Mouse (Mus musculus) granulocyte monocyte progenitor cell, adult 5-6 weeks (primary cell): ENCODE data around the gene Lmx1a. TPM values are rescaled to one million over a fixed set of nuclear protein-coding genes. Genes with fewer than 3 reads are reported as not detected.
A peak's percentile ranks its signal among the peaks of the same experiment; 100 is the strongest.

Experiments
- ATAC-seq: replicated peaks from 2 replicates; pipeline ENCODE4 v1.8.0; 2016; ENCODE audit warnings: mild to moderate bottlenecking, moderate TSS enrichment, inconsistent platforms; ENCODE audit not compliant: poor library complexity, severe bottlenecking
- total RNA-seq, 2 experiments: library from RNA; stranded (forward) in 1 of 2; stranded (reverse) in 1 of 2; fragments of 200-712, 200-1000 nt in 1 of 2; fragments of >200 nt in 1 of 2; fragmentation: Nextera tagmentation in 1 of 2; gene quantifications; 2 replicates each; pipeline ENCODE4 v1.2.3; 2014 to 2017

Lmx1a gene
- total RNA-seq (2014; fragmentation: Nextera tagmentation) (not detected in 2 replicates), total RNA-seq (2017) (not detected in 2 replicates)

GRCm38 (mm10) chr1:167689232-167689261 lies at the start of gene Lmx1a:
Gene Lmx1a (plus strand): TSS chr1:167689237.
- no peak for ATAC-seq

DNA sequence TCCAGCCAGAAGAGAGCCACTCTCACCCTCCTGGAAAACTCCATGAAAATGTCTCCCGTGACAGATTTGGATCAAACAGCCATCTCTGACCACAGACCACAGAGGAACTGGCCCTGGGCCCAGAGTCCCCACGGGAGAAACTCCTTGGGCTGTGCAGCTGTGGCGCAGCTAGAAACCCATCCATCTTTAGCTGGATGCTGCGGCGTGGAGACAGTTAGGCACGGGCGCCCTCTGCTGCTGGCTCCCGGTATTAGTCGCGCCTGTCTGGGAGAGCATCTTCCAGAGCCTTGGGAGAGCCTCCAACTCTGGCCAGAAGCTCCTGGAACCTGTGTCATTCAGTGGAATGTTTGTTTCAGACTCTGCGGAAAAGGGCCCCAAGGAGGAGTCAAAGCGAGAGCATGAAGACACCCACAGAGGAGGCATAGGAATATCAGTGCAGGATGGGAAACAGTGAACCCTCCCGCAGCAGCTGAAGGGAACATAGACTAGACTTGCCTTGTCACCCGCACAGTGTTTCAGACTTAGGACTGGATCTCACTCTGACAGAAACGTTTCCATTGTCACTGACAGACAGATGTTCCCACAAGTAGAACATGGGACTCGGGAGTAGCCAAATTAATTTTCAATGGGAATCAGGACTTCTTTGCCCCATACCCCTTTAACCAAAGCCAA lies 44.0 kb upstream of the Lmx1a start:
- peak; percentile 95 for ATAC-seq

DNA sequence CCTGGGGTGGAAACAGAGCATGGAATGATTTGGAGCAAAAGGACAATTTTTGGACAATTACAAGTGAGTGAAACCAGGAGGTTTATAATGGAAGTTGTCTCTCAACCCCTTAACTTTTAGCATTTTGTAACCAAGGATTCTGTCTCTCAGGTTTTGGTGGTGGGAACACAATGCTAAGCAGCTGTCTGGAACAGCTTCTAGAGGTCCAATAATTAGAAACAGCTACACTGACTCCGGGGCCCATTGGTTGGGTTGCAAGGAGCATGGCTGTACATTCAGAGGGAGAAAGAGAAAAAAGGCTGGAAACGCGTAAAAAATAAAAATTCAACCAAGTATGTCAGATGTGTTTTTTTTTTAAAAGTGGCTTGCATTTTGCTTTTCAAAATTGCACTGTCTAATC lies 40.4 kb upstream of the Lmx1a start:
- no peak for ATAC-seq

- ATAC-seq: no peak
Measured at GRCm38 (mm10) chr1:167649122-167649633, 39.9 kb upstream of the Lmx1a start.

- ATAC-seq: no peak
Measured at GRCm38 (mm10) chr1:167652336-167652735, 36.7 kb upstream of the Lmx1a start.

DNA sequence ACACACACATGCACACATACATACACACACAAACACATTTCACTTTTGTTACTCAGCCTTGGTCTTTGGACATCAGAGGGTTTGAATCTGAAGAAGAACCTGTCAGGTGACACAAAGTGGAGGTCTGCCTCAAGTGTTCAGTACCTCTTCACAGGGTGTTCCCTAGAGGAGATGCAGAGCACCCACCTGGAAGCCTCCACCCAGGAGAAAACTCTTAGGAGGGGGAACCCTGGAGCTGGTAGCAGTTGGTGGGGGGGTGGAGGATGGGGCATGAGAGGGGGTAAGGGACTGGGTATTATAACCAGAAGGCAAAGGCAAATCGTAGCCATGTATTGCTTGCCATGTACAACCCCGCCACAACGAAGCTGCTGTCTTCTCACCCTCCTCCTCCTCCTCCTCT lies 30.0 kb upstream of the Lmx1a start:
- ATAC-seq: no peak

- ATAC-seq: no peak
Measured at GRCm38 (mm10) chr1:167660521-167661101, 28.4 kb upstream of the Lmx1a start.

- ATAC-seq: no peak
Measured at GRCm38 (mm10) chr1:167661123-167661522, 27.9 kb upstream of the Lmx1a start.

GRCm38 (mm10) chr1:167663136-167663535 lies 25.9 kb upstream of the Lmx1a start:
- no peak for ATAC-seq

- ATAC-seq: peak; percentile 72
Measured at GRCm38 (mm10) chr1:167669796-167670195, 19.2 kb upstream of the Lmx1a start.

DNA sequence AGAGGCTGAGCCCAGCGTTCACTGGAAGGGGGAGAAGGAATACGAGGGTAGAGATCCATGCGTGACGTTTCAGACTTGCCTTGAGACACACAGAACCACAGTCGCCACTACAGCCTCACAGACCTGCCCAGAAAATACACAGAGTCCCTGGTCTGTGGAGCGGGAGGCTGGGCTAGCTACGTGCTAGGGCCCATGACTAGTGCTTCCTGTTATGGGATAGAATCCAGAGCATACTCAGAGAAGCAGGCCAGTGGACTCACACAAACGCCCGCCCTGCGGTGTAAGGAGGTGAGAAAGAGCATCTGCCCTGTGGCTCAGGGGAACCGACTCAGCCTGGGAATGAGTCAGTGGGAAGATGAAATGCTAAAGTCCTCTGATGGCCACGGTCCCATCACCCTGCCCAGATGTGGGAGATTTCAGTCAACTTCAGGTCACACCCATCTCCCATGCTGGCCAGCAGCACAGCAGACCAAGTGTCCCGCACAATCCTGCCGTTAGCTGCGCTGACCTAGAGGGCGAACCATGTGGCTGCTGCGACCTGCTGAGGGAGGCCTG lies 16.5 kb upstream of the Lmx1a start:
- no peak for ATAC-seq

DNA sequence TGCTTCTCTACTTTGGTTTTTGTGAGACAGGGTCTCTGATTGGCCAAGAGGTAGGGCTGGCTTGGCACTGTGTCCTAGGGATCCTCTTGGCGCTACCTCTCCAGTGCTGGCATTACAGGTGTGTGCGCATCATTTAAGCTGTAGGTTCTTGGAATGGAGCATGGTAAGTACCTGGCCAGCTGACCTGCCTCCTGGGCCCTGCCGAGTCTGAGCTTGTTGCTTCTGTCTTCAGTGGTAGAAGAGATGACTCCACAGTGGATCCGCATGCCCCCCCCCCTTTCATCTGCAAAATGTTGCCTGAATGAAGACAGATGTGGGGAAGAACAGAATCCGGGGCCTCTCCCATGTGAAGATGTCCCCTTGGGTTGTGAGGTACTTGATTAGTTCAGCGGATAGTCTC lies 10.0 kb upstream of the Lmx1a start:
- no peak for ATAC-seq

- no peak for ATAC-seq
Measured at GRCm38 (mm10) chr1:167688001-167688346, 1.1 kb upstream of the Lmx1a start.

DNA sequence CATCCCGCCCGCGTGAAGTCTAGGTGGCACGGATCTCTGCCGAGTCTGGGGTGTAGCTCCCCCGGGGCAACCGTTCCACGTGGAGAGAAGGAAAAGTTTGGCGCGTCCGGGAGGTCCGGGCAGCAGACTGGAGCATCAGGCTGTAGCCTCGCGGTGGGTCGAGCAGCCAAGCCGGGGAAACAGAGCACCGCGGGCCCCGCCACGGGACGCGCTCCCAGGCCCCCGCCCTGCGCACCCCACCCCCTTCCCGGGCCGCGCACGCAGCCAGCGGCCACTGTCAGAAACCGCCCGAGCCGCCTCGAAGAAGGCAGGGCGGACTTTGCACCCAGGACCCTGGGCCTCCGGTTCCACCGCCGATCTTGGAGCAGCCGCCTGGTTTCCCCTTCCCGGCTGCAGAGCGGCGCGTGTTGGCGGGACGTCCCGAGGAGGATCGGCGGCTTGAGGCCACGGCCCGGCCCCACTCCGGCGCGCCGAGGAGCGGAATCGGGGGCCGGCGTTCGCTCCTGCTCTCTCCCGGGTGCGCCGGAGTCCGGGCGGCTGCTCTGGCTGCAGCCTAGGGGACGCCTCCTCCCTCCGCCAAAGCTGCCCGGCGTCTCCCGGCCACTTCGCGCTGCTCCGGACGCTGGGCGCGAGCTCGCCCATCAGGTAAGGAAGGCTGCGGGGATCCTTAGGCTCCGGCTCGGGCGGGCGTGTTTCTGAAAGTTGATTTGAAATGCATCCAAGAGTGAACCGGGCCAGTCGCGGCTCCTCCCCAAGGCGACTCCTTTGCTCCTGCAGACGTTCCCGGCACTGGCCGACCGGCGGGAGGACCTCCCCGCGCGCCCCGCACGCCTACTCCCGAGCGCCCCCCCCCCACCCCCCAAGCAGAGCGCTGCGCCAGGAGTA lies 448 bp upstream of the Lmx1a start:
- peak; percentile 52 for ATAC-seq

- 0 out of 2 replicates have a peak, but pooled peaks have one; percentile 10 for ATAC-seq
Measured at GRCm38 (mm10) chr1:167689262-167690137, 463 bp downstream of the Lmx1a start.

DNA sequence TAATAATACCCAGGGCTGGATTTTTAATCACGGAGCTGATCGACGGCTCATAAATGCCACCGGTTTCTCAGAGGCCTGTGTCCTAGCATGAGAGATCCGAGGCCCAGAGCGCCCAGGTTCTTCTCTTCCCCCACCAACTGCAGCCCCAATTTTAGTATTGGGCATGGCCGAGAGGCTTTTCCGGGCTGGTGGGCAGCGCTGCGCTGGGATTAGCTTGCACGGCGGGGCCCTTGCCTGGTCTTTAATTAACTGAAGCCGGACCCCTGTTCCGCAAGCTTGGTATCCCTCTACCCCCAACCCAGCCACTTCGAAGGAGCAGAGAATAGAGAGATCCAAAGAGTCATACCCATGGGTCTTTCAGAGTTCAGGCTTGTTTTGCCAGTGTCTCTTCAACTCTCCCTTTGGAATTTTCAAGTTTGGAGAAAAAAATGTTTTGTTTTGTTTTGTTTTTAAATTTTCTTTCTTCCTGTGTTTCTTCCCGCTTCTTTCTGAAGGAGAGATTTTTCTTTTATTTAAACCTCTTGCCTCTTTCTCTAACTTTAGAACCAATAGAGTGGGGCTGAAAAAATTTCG lies 1.2 kb downstream of the Lmx1a start:
- no peak for ATAC-seq

GRCm38 (mm10) chr1:167690716-167691550 lies 1.9 kb downstream of the Lmx1a start:
- no peak for ATAC-seq

DNA sequence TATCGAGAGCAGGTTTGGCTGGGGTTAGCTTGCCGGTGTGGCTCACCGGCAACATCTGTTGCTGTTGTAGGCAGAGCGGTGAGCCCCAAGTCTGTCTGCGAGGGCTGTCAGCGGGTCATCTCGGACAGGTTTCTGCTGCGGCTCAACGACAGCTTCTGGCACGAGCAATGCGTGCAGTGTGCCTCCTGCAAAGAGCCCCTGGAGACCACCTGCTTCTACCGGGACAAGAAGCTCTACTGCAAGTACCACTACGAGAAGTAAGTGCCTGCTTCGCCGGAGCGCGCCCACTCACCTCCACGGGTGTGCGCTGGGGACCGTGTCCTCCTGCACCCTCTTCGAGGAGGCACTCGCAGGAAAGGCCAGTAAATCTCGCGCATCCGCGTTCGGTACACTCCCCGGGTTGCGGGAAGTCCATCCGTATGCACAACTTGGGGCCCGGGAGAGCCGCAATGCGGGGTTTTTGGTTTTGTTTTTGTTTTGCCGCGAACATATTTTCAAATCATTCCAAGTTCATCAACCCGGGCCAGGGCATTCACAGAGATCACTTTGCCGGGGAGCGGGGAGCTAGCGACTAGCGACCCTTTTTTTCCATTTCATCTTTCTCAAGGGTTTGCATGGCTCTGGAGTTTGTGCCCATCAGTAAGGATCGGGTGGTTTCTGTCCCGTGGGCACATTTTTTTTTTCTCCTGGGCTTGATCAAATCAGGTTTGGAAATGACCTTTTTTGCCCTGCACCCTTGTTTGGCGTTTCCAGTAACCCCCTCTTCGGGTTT lies 3.1 kb downstream of the Lmx1a start:
- ATAC-seq: no peak

DNA sequence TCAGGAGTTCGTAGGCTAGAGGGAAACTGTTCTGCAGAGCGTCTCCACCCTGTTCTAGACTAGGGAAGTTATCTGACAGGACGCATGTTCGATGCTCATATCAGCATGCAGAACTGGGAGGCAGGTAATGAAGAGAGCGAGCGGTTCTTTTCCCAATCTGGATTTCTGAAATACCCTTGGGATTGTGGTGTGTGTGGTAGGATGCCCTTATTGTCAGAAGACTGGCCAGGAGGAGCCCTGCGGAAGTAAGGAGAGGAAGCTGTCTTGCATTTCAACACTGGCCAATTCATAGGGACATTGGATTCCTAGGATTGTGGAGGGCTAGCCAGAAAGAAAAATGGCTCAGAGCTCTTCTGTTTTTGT lies 3.6 kb downstream of the Lmx1a start:
- ATAC-seq: no peak
